Mouse (Mus musculus) cortical plate, adult 2 months (tissue): ENCODE data around the gene Arsk. TPM values are rescaled to one million over a fixed set of nuclear protein-coding genes. Genes with fewer than 3 reads are reported as not detected.

ENCODE experiments used
- H3K27ac ChIP-seq: fragments of 200-500 bp; 2 replicates; pipeline ENCODE4 v1.5.1; 2012; ENCODE audit warnings: low read length, control low read depth, inconsistent platforms; ENCODE audit not compliant: insufficient read depth
- H3K4me1 ChIP-seq: fragments of 200-500 bp; 2 replicates; pipeline ENCODE4 v1.6.1; 2011; ENCODE audit warnings: low read length; ENCODE audit not compliant: control insufficient read depth, insufficient read depth
- H3K4me3 ChIP-seq: fragments of 200-500 bp; 2 replicates; pipeline ENCODE4 v1.5.1; 2011; ENCODE audit warnings: mild to moderate bottlenecking, low read length, control low read depth; ENCODE audit not compliant: insufficient read depth
- CTCF ChIP-seq: fragments of 200-500 bp; IDR thresholded peaks from 2 replicates; pipeline ENCODE4 v1.5.1; 2011; ENCODE audit warnings: mild to moderate bottlenecking, control low read depth, low read length; ENCODE audit not compliant: insufficient read depth; ENCODE audit errors: extremely low read depth
- POLR2A ChIP-seq: fragments of 200-500 bp; IDR thresholded peaks from 2 replicates; pipeline ENCODE4 v1.6.1; 2011; ENCODE audit warnings: mild to moderate bottlenecking, low read length, control low read depth; ENCODE audit not compliant: insufficient read depth; ENCODE audit errors: extremely low read depth
- polyA plus RNA-seq: library from polyadenylated mRNA; depleted of rRNA; stranded (reverse); fragments of >200 nt; gene quantifications from 2 replicates; pipeline ENCODE4 v1.2.3, GENCODE M21; 2012

The Arsk gene
- polyA plus RNA-seq, 1 experiment = 5.0 TPM

DNA sequence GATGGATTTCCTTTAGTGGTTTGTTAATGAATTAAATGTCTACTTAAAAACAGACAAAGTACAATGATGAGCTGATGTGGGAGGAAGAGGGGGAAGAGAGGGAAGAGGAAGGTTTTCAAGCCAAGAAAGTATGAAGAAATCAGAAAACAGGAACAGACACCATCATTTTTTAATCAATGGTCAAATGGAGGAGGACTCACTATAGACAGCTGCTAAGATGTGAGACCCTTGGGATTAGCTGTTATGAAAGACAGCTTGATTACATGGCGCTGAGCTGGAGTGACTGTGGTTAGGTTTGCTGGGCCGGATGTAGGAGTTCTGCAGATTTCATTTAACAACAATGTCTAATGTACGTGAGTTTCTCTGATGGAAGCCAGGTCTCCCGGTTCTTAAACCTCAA is 34.9 kb downstream of the Arsk start:
- no peak overlapping the region for H3K4me3 ChIP-seq
- TF ChIP-seq CTCF (no peak), POLR2A (no peak)
- H3K27ac ChIP-seq = no peak overlapping the region
- no peaks in the 10 kb centered on the region for H3K4me1 ChIP-seq

DNA sequence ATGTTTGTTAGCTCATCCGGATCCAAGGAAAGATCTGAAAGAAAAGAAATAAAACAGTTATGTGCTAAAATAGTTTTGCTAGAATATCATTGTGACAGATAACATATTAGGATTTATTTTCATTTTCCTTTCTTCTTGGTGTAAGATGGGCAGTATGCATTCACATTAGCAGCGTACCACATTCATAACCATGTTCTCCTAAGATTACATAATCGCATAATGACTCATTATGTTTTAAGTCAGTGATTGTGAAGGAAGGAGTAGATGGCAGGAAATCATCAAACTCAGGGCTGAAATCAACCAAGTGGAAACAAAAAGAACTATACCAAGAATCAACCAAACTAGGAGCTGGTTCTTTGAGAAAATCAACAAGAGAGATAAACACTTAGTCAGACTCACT is 35.9 kb downstream of the Arsk start:
- no peak overlapping the region for H3K27ac ChIP-seq
- H3K4me3 ChIP-seq = no peak overlapping the region
- no peaks in the 10 kb centered on the region for H3K4me1 ChIP-seq
- no peak for TF ChIP-seq POLR2A
- TF ChIP-seq CTCF = no peak

DNA sequence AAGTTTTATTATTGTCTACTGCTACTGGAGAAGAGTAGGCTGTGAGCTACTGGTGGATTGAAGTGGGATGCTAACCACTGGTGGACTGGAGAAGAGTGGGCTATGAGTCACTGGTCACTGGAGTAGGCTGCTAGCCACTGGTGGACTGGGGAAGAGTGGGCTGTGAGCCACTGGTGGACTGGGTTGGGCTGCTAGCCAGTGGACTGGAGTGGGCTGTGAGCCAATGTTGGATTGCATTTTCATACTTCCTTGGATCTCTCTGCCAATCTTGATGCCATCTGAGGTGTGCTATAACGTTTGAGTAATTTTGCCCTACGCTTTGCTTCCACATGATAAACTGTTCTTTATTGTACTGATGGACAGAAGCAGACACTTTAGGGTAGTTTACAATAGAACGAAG is 36.3 kb downstream of the Arsk start:
- Histone ChIP-seq H3K27ac (no peak overlapping the region), H3K4me1 (peaks cover 2% of the 10 kb centered on the region; the same call in 1 of the 2 replicates), H3K4me3 (no peak overlapping the region)
- TF ChIP-seq POLR2A (no peak), CTCF (no peak)

DNA sequence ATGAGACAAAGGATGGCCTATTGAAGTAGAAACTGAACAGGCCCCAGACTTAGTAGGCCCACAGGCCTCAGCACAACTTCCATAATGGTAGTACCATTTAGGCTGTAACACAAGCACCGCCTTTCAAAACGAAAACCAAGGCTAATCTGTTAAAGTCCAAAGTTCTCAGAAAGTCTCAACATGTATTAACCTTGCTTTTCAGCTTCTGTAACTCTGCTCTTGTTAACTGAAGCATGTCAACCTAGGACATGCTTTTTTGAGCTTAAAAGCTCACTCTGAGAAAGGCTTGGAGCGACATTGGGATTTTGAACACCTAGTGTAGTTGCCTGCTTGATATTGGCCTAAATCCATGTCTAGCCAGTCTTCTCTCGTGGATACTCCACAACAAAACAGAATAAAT is 38.9 kb downstream of the Arsk start:
- TF ChIP-seq CTCF (no peak), POLR2A (no peak)
- H3K4me3 ChIP-seq = no peak overlapping the region
- peaks cover 2% of the 10 kb centered on the region; the same call in 1 of the 2 replicates for H3K4me1 ChIP-seq
- H3K27ac ChIP-seq = no peak overlapping the region

GRCm38 (mm10) chr13:76057267-76058069 is 41.0 kb downstream of the Arsk start:
- H3K4me3 ChIP-seq = peak overlapping the region; percentile 38; the same call in 1 of the 2 replicates
- TF ChIP-seq CTCF = no peak
- TF ChIP-seq POLR2A = no peak
- peaks cover 2% of the 10 kb centered on the region; the same call in 1 of the 2 replicates for H3K4me1 ChIP-seq
- no peak overlapping the region for H3K27ac ChIP-seq

DNA sequence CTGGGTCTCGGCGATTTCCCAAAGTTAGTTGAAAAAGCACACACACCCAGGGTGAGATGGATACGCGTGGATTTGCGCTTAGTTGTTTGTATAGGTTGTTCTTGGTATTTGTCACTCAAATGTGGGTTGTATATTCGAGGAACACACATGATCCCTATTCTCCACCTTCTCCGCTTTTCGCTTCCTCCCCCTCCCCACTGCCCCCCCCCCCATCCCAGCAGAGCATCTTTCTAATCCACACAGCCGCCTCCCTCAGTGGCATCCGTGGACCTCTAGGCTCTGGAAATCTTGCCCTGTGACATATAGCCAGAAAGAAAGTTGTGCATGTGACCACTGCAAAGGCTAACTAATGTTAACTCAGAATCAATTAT is 41.6 kb downstream of the Arsk start, which contains the start of gene Gpr150:
TSS of gene Gpr150 (minus strand) at position 101 of the 371 bp plus-strand sequence.
- H3K4me3 ChIP-seq = peak within 1 kb of the TSS; percentile 38
- peak within 1 kb of the TSS; percentile 13 for H3K27ac ChIP-seq
- H3K4me1 ChIP-seq = peaks cover 2% of the 10 kb centered on the region; the same call in 1 of the 2 replicates
- TF ChIP-seq POLR2A (no peak), CTCF (no peak)

DNA sequence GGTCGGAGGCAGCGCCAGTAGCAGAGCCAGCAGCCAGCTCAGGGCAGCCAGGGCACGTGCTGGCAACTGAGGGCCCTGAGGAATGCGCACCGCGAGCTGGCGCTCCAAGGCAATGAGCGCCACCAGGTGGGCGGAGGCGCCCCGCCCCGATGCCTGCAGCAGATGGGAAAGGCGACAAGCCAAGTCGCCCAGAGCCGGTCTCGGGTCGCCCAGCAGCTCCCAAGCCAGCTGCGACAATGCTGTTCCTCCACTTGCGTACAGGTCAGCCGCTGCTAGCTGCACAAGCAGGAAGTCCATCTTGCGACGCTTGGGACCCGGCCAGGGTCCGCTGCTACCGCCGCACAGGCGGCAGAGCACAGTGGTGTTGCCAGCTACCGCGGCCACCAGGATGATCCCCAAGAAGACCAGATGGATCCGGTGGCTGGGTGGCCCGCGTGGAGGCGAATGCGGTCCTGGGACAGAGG is 42.2 kb downstream of the Arsk start:
- Histone ChIP-seq H3K27ac (peak overlapping the region; percentile 13), H3K4me1 (peaks cover 2% of the 10 kb centered on the region; the same call in 1 of the 2 replicates), H3K4me3 (peak overlapping the region; percentile 38)
- 0 out of 2 replicates have a peak, but pooled peaks have one; percentile 1 for TF ChIP-seq CTCF
- TF ChIP-seq POLR2A = 0 out of 2 replicates have a peak, but pooled peaks have one; percentile 29

DNA sequence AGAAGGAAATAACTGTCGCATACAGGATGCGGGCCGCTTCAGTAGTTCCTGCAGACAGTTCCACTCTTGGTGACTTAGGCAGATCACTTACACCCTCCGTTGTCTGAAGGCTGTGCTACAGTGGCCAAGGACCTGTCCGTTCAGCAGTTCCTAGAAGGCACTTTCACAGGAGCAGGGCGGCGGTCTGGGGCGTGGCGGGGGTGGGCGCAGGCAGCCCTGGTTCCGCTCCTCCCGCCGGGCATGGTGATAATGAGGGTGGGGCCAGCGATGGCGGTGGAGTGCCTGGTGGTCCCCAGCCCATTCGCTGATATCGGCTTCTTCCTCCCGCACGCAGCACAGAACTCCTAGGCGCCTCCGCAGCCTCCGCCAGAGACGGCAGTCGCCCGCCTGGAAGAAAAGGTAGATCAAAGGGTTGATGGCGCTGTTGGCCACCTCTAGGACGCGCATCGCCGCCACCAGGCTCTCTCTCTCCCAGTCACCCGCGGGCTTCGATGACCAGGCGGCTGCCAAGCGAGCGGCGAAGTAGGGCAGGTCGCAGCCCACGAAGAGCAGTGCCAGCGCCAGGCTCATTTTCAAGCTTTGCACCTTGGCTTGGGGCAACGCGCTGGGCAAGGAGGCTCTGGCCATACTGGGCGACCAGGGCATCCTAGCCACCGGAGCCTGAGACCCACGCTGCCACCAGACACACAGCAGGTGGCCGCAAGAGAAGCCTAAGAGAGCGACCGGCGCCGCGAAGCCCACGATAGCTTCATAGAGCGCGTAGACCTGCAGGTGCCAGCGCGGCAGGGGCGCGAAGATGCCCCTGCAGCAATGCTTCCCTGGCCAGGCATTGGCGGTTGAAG is 42.8 kb downstream of the Arsk start:
- H3K27ac ChIP-seq = peak overlapping the region; percentile 13; the same call in 1 of the 2 replicates
- TF ChIP-seq CTCF = no peak
- TF ChIP-seq POLR2A = no peak

GRCm38 (mm10) chr13:76044971-76045370 is 53.5 kb downstream of the Arsk start:
- Histone ChIP-seq H3K27ac (no peak overlapping the region), H3K4me1 (no peaks in the 10 kb centered on the region), H3K4me3 (no peak overlapping the region)
- TF ChIP-seq CTCF (no peak), POLR2A (no peak)

More for the DNA sequence above, 42.8 kb downstream of the Arsk start:
- H3K4me3 ChIP-seq = peak overlapping the region; percentile 38
- peaks cover 2% of the 10 kb centered on the region; the same call in 1 of the 2 replicates for H3K4me1 ChIP-seq
